Mouse (Mus musculus): Measurements from ENCODE around the gene Gm17651. TPM values are rescaled to one million over a fixed set of nuclear protein-coding genes. Genes with fewer than 3 reads are reported as not detected.

The Gm17651 gene
- total and polyA plus RNA-seq, 3 experiments: not detected

GRCm38 (mm10) chr3:97690590-97690989 lies 16.1 kb upstream of the Gm17651 start:
- in situ Hi-C loops (cut with MboI; ENCODE audit: low pct_ligation_motif_present, low pct_unique_long_range_greater_than_20kb, low sequenced_read_pairs): loop anchor here (25.0 kb wide), 1 partner anchor 472 kb away; the partner anchor contains the start of gene Adam30
- H3K9me3 ChIP-seq (replicated peaks; ENCODE audit: low read length): no peaks in the 10 kb centered on the region
- no peak overlapping the region for H3K4me2 ChIP-seq (ENCODE audit: insufficient read depth, low read depth, poor library complexity, severe bottlenecking)
- H3K27me3 ChIP-seq (replicated peaks): peaks cover 22% of the 10 kb centered on the region
- no peak overlapping the region for H3K4me3 ChIP-seq (replicated peaks in 1 of 3; ENCODE audit: low read depth in 2 of 3, low read length in 2 of 3, poor library complexity in 1 of 3)
- dilution Hi-C loops (cut with MboI; ENCODE audit: extremely low pct_ligation_motif_present, extremely low pct_unique_long_range_greater_than_20kb, low sequenced_read_pairs): no loop called here
- H3K9ac ChIP-seq (ENCODE audit: insufficient read depth, low read depth): no peak overlapping the region
- no peaks in the 10 kb centered on the region for H3K79me2 ChIP-seq (replicated peaks; ENCODE audit: control insufficient read depth, extremely low read depth, insufficient read depth, poor library complexity, severe bottlenecking)
- DNase-seq (ENCODE audit: extremely low read depth): no peak
- H3K36me3 ChIP-seq (replicated peaks in 1 of 2; ENCODE audit: control insufficient read depth in 1 of 2, insufficient read depth in 1 of 2, low read length in 1 of 2): no peaks in the 10 kb centered on the region
- H3K27ac ChIP-seq (ENCODE audit: insufficient read depth, low read depth): no peak overlapping the region
- no peak for TF ChIP-seq MEF2A (IDR thresholded peaks at IDR 0.05; ENCODE audit: borderline replicate concordance, low read depth, low read length)
- TF ChIP-seq ELF1 (IDR thresholded peaks at IDR 0.05; ENCODE audit: low read depth, low read length): no peak
- no peak for TF ChIP-seq MYC (IDR thresholded peaks at IDR 0.05; ENCODE audit: low read depth, low read length)
- no peak for TF ChIP-seq RCOR1 (conservative IDR thresholded peaks at IDR 0.05; ENCODE audit: low read depth, low read length)
- no peak for TF ChIP-seq SMC3 (IDR thresholded peaks at IDR 0.05; ENCODE audit: low read depth, low read length)
- TF ChIP-seq MXI1 (IDR thresholded peaks at IDR 0.05; ENCODE audit: low read depth, low read length): no peak
- no peak for TF ChIP-seq USF2 (conservative IDR thresholded peaks at IDR 0.05; ENCODE audit: low read depth, low read length)
- no peak for TF ChIP-seq NELFE (IDR thresholded peaks at IDR 0.05; ENCODE audit: low read depth, low read length)
- TF ChIP-seq JUND (conservative IDR thresholded peaks at IDR 0.05; ENCODE audit: low read depth, low read length): no peak
- TF ChIP-seq POLR2AphosphoS2 (IDR thresholded peaks at IDR 0.05; ENCODE audit: low read depth, low read length): no peak
- TF ChIP-seq ZMIZ1 (IDR thresholded peaks at IDR 0.05; ENCODE audit: low read depth, low read length): no peak
- TF ChIP-seq SIN3A (IDR thresholded peaks at IDR 0.05; ENCODE audit: low read length): no peak
- TF ChIP-seq GABPA (IDR thresholded peaks at IDR 0.05; ENCODE audit: insufficient replicate concordance, low read depth, low read length): no peak
- TF ChIP-seq ZNF384 (IDR thresholded peaks at IDR 0.05; ENCODE audit: low read depth, low read length): no peak
- no peak for TF ChIP-seq ZKSCAN1 (IDR thresholded peaks at IDR 0.05; ENCODE audit: borderline replicate concordance, low read depth, low read length)
- TF ChIP-seq ZC3H11A (IDR thresholded peaks at IDR 0.05; ENCODE audit: low read depth, low read length): no peak
- no peak for TF ChIP-seq PAX5 (IDR thresholded peaks at IDR 0.05; ENCODE audit: low read length)
- no peak for TF ChIP-seq POLR2A (IDR thresholded peaks at IDR 0.05; ENCODE audit: low read depth, low read length)
- TF ChIP-seq BHLHE40 (IDR thresholded peaks at IDR 0.05; ENCODE audit: low read depth, low read length): no peak
- no peak for TF ChIP-seq NRF1 (IDR thresholded peaks at IDR 0.05; ENCODE audit: low read depth, low read length)
- H3K4me1 ChIP-seq (ENCODE audit: control insufficient read depth in 1 of 2, insufficient read depth in 2 of 2): no peaks in the 10 kb centered on the region

DNA sequence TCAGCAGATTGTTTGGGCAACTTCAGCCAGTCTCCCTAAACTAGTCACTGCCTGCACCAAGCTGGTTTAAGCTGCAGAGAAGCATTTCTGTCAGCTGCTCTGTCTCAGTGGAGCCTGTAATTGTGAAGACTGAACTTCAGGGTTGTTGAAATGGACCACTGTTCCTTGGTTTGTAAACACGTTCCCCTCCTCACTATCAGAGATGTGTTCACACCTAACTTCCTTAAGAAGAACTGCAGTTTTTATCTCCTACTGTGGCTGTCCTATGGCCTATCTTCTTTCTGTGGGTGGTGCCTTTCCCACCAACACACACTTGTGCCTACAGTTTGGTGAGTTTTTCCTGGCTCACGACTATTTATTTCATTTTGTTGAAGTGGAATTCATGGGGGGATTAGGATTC lies 14.8 kb upstream of the Gm17651 start:
- DNase-seq (ENCODE audit: extremely low read depth): no peak
- in situ Hi-C loops (cut with MboI; ENCODE audit: low pct_ligation_motif_present, low pct_unique_long_range_greater_than_20kb, low sequenced_read_pairs) (loop anchor here (25.0 kb wide), 1 partner anchor 473 kb away; the partner anchor contains the start of gene Adam30), dilution Hi-C loops (cut with MboI; ENCODE audit: extremely low pct_ligation_motif_present, extremely low pct_unique_long_range_greater_than_20kb, low sequenced_read_pairs) (no loop called here)
- Histone ChIP-seq H3K4me2 (ENCODE audit: insufficient read depth, low read depth, poor library complexity, severe bottlenecking) (no peak overlapping the region), H3K9ac (ENCODE audit: insufficient read depth, low read depth) (no peak overlapping the region), H3K27ac (ENCODE audit: insufficient read depth, low read depth) (no peak overlapping the region), H3K36me3 (replicated peaks in 1 of 2; ENCODE audit: control insufficient read depth in 1 of 2, insufficient read depth in 1 of 2, low read length in 1 of 2) (no peaks in the 10 kb centered on the region), H3K4me3 (replicated peaks in 1 of 3; ENCODE audit: low read depth in 2 of 3, low read length in 2 of 3, poor library complexity in 1 of 3) (no peak overlapping the region), H3K9me3 (replicated peaks; ENCODE audit: low read length) (no peaks in the 10 kb centered on the region), H3K4me1 (ENCODE audit: control insufficient read depth in 1 of 2, insufficient read depth in 2 of 2) (no peaks in the 10 kb centered on the region), H3K79me2 (replicated peaks; ENCODE audit: control insufficient read depth, extremely low read depth, insufficient read depth, poor library complexity, severe bottlenecking) (no peaks in the 10 kb centered on the region), H3K27me3 (replicated peaks) (peaks cover 18% of the 10 kb centered on the region)
- no peak for TF ChIP-seq GABPA (IDR thresholded peaks at IDR 0.05; ENCODE audit: insufficient replicate concordance, low read depth, low read length)
- TF ChIP-seq BHLHE40 (IDR thresholded peaks at IDR 0.05; ENCODE audit: low read depth, low read length): no peak
- TF ChIP-seq MYC (IDR thresholded peaks at IDR 0.05; ENCODE audit: low read depth, low read length): no peak
- TF ChIP-seq SIN3A (IDR thresholded peaks at IDR 0.05; ENCODE audit: low read length): no peak
- no peak for TF ChIP-seq USF1 (IDR thresholded peaks at IDR 0.05; ENCODE audit: low read depth, low read length)
- TF ChIP-seq USF2 (conservative IDR thresholded peaks at IDR 0.05; ENCODE audit: low read depth, low read length): no peak

All from CH12.LX (cell line).